Mouse (Mus musculus) cerebellum, postnatal 10 days (tissue): ENCODE data around the gene Pou1f1.
A peak's percentile ranks its signal among the peaks of the same experiment; 100 is the strongest.

Source experiments
- DNase-seq, 2 experiments: peaks; one replicate each; pipeline ENCODE4 v3.0.0; 2021; ENCODE audit warnings: mixed read lengths in 2 of 2

The Pou1f1 gene

DNA sequence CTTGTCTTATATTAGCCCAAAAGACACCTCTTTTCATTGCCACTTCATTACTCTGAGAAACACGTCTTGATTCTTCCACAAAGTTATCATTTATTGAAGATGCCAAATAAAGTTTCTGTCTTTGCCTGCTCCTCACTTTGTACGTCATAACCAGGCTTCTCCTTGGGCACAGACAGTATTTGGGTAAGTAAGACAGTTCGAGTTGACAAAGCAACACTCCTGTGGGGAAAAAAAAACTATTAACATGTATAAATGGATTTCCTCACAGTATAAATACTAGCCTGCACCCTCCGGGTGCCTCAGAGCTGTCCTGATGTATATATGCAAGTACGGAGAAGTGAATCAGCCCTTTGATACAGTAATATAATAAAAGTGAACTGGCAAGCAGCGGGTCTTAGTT, at the start of gene Pou1f1:
TSS of gene Pou1f1 (plus strand) at position 301 of the 400 bp plus-strand sequence.
- no peak for DNase-seq

GRCm38 (mm10) chr16:65470650-65471049, 49.7 kb upstream of the Pou1f1 start:
- no peak for DNase-seq

DNA sequence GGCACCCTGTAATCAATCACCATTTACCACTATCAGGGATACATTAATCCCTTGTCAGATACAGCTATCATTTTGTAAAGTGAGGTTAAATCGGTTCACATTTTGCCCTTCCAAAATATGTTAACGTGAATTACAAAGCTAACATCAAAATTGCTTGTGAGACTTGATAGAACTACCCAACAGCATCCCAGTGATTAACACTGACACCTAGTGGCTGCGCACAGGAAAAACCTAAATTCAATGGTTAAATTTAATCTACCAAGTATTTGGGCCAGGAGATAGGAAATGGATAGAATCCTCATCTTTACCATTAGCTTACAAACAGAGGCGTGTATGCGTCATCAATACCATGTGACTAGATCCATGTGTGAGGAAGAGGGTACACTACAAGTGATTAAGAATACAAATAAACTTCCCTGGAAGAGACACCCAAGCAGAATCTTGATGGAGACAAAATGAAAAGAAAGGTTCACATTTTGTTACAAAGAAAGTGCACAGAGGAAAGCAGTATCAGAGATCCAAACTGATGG, 47.8 kb upstream of the Pou1f1 start:
- DNase-seq = peak; percentile 52 to 60

- DNase-seq = no peak
Observed at GRCm38 (mm10) chr16:65485726-65486125, 34.6 kb upstream of the Pou1f1 start.

DNA sequence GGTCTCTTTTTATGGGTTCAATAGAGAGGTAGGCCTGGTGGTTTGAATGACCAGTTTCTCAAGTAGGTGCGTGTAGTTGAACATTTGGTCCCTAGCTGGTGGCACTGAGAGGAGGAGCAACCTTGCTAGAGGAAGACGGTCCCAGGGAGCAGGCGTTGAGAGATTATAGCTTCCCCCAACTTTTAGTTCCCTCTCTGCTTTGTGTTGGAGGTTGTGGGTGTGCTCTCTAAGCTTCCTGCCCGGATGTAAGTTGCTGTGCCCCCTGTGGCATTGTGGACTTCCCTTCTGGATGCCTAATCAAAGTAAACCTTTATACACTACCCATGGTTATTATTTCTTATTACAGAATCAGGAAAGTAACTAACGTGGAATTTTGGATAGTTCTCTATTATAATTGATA, 24.3 kb upstream of the Pou1f1 start:
- DNase-seq = no peak

DNA sequence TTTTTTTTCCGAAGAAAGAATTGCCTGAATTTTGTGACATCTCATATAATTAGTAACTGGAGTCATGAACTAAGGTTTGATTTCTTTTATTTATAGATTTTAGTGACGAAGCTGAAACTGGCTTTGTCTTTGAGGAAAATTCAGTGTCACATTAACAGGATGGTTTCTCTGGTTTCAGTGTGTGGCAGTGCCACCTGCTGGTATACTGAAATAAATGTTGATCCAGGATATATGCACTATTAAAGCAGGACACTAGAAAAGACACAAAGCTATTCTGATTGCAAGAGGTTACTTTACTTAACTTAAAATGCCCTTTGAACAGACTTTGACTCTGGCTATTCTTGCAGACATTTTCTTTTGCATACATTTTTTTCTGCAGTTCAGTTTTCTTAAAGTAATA, 23.3 kb upstream of the Pou1f1 start:
- peak; percentile 61 to 62 for DNase-seq

DNA sequence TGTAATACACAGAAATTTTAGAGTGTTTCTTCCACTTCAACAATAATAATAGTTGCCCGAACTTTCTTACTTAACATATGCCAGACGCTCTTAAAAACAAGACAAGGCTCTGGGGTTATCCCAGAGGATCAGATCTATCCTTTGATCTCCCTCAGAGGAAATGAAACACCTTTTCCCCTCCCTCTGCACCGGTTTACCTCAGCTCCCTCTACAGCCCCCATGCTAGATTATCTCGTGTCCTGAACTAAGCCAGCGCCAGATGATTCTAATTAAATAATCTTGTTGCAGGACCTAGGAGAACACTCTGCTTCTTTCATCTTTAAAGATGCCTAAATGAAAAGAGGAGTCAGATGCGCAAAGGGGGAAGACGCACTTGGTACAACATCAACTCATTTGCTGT, 6.1 kb upstream of the Pou1f1 start:
- no peak for DNase-seq

DNA sequence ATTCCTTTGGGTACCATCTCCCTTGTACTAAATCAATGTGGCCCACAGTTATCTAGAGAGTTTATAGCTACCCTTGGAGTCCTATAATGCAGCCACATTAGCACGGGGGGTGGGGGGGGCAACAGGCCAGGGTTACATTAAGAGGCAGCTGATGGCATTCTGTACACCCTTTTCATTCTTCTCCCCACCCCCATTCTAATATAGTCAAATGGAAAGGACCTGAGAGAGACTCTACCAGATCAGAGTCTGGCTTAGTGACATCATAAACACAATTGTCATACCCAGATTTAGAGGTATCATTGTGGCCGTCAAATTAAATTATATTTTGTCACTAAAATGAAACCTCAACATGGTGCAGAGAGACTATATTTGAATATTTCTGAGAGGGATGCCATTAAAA, 5.7 kb downstream of the Pou1f1 start:
- no peak for DNase-seq

DNA sequence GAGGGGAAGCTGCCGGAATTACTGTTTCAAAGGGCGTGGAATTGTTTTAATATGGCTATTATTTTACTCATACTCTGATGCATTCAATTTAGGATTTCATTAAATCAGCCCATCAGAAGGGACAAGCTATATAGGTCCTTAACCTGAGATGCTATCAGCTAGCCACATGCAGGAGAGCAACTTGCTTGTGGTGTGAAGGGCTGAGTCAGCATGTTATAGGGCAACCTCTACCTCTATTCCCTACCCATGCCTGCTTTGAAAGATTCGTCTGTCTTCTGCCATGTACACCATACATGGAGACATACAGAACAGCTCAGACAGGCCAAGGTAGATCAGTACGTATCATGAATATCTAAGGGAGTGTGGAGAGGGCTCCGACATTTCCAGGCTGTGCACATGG, 6.4 kb downstream of the Pou1f1 start:
- no peak for DNase-seq

GRCm38 (mm10) chr16:65529589-65529988, 9.3 kb downstream of the Pou1f1 start:
- peak; percentile 12 to 39 for DNase-seq

- DNase-seq = peak; percentile 60 to 77
Observed at GRCm38 (mm10) chr16:65531663-65532062, 11.4 kb downstream of the Pou1f1 start.

DNA sequence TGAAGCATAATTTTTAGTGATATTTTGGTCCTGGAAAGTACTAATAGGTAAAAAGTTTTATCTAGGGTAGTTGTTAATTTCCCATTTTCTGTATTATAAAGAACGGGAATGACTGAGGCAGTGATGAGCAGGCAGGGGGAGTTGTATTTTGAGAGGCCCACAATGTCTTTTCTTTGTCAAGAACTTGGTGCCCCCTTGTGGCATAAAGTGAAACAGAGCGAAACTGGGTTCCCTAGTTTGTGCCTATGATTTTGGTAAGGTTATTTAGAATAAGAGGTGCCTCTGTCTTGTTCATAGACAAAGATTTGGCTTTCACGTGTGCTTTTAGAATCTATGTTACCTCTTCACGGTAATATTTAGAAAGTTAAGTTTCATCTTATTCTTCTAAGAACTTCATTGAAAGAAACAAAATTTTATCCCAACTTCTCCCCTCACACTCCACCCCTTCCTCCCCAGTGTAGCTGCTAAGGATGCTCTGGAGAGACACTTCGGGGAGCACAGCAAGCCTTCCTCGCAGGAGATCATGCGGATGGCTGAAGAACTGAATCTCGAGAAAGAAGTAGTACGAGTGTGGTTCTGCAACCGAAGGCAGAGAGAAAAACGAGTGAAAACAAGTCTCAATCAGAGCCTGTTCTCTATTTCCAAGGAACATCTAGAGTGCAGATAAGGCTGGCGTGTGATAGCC, 13.1 kb downstream of the Pou1f1 start:
- peak; percentile 69 to 74 for DNase-seq

DNA sequence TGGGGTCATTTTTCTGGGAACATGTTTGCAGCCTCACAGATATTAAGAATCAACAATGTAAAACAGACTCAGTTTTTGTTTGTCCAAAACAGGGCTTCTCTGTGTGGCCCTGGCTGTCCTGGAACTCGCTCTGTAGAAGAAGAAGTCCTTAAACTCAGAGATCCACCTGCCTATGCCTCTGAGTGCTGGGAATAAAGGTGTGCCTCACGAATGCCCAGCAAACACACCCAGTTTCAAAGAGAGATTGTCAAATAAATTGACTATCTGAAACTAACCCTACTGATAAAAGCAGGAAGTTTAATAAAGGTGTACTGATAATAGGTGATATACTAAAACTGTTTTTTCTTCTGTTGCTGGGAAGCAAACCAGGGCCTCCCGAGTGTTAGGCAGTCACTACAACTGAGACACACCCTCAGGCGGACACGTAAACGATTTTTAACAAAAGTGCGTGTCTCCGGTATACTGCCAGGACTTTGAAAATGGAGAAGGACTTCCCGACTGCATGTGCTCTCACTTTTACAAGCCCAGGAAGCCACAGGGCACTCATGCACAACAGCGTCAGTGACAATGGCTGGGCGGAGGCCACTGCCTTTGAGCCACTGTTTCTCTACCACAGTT, 23.5 kb downstream of the Pou1f1 start:
- no peak for DNase-seq

GRCm38 (mm10) chr16:65548960-65549359, 28.6 kb downstream of the Pou1f1 start:
- DNase-seq = no peak

- no peak for DNase-seq
Observed at GRCm38 (mm10) chr16:65550814-65551213, 30.5 kb downstream of the Pou1f1 start.

- no peak for DNase-seq
Observed at GRCm38 (mm10) chr16:65554267-65554666, 34.0 kb downstream of the Pou1f1 start.

- no peak for DNase-seq
Observed at GRCm38 (mm10) chr16:65557369-65557768, 37.1 kb downstream of the Pou1f1 start.

DNA sequence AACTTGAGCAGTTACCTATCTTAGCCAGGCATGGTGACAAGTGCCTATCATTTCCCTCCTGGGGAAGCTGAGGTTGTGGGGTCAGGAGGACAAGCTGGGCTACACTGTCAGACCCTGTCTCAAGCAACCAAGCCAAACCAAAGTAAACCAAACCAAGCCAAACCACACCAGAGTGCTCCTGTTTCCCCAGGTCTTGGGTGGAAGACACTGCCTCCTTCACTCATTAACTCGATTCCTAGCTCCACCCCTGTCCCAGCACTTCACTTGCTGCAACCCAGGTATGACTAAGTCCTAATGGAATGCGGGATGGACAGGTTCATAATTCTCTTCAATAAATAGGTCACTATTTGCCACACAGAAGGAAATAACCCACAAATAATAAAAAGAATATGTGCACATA, 39.3 kb downstream of the Pou1f1 start:
- no peak for DNase-seq

- DNase-seq = peak; percentile 4 to 13
Observed at GRCm38 (mm10) chr16:65560996-65561962, 41.0 kb downstream of the Pou1f1 start.

- peak; percentile 91 to 93 for DNase-seq
Observed at GRCm38 (mm10) chr16:65561963-65562863, 41.9 kb downstream of the Pou1f1 start, which contains the start of gene Chmp2b. Gene Chmp2b, minus strand, starts transcription at chr16:65562726.

GRCm38 (mm10) chr16:65562864-65563206, 42.5 kb downstream of the Pou1f1 start:
- DNase-seq = no peak

GRCm38 (mm10) chr16:65564306-65564705, 44.0 kb downstream of the Pou1f1 start:
- DNase-seq = peak; percentile 14 to 38
